Mouse (Mus musculus) liver, adult 2 months (tissue): ENCODE measurements around the gene Fzr1.

ENCODE experiments used
- CTCF ChIP-seq: fragments of 200-500 bp; IDR thresholded peaks from 2 replicates; pipeline ENCODE4 v1.5.1; 2011; ENCODE audit warnings: low read depth, low read length, control low read depth
- POLR2A ChIP-seq: fragments of 200-500 bp; IDR thresholded peaks from 2 replicates; pipeline ENCODE4 v1.6.1; 2011; ENCODE audit warnings: low read length, control low read depth; ENCODE audit not compliant: insufficient read depth; ENCODE audit errors: extremely low read depth

DNA sequence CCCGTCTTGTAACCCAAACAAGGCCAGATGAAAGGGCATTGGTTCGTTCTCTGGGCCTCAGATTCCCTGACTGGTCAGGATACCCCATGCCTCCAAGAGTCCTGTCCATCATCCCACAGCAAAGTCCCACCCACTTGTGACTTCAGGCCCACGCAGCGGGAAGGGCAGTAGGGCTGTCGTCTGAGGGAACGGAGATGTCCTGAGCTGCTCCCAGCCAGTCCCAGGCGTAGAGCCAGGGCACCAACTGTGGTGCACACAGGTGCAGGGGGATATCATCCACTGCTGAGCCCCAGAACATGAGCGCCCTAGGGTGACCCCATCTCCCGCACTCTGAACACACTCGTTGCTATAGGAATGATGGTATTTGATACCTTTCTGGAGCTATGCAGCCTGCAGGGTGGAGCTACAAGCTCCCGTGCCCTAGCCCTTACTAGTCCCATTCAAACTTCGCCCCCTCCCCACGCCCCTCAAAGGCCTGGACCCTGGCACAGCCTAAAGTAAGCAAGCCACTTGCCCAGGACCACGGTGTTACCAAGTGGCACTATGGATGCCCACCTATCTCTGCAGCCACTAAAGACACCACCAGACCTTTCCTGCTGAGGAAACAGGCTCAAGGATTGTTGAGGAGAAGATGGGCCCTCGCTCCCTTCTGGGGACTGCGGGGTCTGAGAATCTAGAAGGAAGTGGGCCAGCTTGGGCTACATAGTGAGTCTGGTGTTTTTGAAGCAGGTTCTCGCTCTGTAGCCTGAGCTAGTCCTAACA, 37.4 kb upstream of the Fzr1 start:
- TF ChIP-seq CTCF, result no peak
- TF ChIP-seq POLR2A, result no peak
